Mouse (Mus musculus): ENCODE results near the gene Scai.
"Not testable (repeated sequence)": the region's sequence is repeated elsewhere in the genome, so short reads cannot be mapped to it uniquely, and the experiment has no call there.

The Scai gene

DNA sequence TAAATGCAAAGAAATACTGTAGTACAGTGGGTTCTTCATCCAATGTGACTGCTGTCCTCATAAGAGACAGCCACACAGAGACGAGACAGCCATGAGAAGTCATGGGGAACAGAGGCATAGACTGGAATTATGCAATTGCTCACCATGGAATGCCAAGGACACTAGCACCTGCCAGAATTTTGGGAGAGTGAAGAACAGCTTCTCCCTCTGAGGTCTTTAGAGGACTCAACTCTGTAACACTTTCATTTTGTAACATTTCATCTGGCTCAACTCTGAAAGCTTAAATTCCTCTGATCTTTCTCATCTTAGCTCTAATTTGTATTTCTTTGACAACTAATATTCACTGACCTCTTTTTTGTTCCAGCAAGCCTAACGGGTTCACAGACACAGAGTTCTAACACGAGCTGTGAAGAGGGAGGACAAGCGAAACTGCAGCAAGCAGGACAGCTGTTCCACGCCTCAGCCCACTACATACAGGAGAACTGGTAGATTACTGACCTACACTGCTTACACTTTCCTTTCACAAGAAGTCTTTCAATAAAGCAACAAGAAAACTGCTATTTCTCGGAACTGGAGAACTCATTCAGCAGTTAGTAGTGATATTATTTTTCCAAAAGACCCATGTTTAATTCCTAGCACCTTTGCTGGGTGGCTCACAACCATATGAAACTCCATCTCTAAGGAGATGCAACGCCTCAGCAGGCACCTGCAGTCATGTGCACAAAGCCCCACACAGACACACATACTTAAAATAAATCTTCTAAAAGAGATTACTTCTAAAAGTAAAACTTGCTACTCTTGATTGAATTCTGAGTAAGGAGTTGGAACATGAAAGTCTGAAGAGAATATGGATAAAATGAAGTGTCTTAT lies 49.7 kb downstream of the Scai start:
- no peak for DNase-seq (ENCODE audit: low read depth, low spot score)

DNA sequence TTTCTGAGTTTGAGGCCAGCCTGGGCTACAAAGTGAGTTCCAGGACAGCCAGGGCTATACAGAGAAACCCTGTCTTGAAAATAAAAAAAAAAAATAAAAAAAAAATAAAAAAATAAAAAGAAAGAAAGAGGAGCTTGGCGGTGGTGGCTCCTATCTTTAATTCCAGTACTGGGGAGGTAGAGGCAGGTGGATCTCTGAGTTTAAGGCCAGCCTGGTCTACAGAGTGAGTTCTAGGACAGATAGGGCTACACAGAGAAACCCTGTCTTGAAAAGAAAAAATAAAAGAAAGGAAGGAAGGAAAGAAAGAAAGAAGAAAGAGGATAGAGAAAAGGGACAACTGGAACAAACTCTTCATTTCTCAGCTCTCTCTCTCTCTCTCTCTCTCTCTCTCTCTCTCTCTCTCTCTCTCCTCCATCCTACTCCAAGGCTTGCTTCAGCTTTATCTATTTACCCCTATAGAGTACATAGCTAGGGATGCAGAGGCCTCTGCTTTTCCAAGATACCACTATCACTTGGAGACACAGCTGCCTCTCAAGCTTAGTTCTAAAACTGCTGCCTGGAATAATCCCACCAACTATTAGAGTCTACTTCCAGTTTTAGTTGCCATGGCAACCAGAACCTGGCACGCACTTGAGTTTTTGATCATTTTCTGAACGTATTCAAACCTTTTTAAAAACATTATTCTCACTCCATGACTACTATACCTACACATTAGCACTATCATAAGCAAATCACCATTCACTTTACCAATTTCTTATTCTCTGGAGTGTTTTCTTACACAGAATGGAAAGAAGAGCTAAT lies 60.8 kb downstream of the Scai start:
- DNase-seq (ENCODE audit: low read depth, low spot score), result peak; percentile 54

DNA sequence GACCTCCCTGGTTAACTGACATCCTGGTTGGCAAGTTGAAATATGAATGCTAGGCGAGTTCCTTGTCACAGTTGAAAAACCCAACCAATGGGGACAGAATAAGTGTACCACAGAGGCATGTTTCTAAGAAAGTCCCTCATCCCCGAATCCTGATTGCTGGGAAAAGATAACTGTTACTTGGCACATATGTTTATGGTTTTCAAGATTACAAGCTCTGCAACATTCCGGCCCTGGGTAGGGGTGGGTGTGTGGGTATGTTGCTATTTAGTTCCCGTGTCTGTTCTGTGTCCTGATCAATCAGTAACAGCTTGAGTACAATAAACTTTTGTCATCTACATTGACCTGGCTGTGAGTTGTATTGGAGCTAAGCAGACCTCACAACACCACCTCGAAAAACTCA lies 66.4 kb downstream of the Scai start:
- peak; percentile 36 for DNase-seq (ENCODE audit: low read depth, low spot score)

DNA sequence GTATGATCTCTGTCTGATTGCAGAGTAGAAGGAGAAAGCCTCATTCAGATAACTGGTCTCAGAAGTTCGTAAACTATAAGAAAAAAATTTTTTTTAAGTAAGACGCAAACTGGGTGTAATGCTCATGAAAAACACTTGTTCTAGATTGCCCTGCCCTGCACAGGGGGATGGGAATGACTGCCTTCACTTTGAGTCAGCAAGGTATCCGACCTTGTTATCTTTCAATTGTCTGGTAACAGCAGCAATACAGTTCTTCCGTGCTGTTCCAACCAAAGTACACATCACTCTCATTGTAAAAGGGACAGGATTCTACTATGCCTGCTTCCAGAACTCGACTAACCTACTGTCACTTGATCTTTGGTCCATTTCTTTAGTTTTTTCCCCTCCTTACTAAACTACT lies 69.4 kb downstream of the Scai start:
- no peak for DNase-seq (ENCODE audit: low read depth, low spot score)

DNA sequence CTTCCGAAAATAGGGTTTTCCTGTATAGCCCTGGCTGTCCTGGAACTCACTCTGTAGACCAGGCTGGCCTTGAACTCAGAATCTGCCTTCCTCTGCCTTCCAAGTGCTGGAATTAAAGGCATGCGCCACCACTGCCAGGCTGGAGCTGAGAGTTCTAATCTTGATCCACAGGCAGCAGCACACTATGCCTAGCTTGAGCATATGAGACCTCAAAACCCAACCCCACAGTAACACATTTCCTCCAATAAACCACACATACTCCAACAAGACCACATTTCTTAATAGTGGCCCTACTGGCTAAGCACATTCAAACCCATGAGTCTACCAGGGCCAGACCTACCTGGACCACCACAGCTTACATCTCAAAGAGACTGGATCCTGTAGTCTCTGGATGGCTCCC lies 74.0 kb downstream of the Scai start:
- DNase-seq (ENCODE audit: low read depth, low spot score), result no peak

DNA sequence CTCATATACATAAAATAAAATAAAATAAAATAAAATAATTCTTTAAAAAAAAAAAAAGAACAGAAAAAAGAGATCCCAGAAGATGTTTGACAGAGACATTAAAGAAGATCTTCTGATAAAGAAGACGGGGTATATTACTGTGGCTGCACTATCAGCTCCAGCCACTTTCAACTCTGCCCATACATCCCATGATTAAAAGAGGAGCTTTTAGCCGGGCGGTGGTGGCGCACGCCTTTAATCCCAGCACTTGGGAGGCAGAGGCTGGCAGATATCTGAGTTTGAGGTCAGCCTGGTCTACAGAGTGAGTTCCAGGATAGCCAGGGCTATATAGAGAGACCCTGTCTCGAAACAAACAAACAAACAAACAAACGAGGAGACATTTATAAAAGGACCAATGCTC lies 76.4 kb downstream of the Scai start:
- no peak for DNase-seq (ENCODE audit: low read depth, low spot score)

DNA sequence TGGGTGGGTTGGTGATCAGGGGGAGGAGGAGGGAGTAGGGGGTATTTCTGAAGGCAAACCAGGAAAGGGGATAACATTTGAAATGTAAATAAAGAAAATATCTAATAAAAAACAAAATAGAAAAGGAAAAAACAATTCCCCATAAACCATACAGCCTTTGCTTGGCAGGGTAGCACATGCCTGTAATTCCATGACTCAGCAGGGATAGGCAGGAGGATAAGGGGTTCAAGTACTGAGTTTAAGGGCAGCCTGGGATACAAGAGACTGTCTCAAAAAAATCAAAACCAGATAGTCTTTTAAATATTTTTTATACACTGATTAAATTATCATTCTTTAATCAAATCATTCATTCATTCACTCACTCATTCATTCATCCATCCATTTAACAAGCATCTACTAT lies 80.0 kb downstream of the Scai start:
- no peak for DNase-seq (ENCODE audit: low read depth, low spot score)

DNA sequence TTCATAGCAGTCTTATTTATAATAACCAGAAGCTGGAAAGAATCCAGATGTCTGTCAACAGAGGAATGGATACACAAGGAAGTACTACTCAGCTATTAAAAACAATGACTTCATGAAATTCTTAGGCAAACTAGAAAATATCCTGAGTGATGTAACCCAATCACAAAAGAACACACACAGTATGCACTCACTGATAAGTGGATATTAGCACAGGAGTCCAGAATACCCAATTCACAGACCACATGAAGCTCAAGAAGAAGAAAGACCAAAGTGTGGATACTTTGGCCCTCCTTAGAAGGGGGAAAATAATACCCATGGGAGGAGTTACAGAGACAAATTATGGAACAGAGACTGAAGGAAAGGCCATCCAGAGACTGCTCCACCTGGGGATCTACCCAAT lies 80.8 kb downstream of the Scai start:
- not testable (repeated sequence) for DNase-seq (ENCODE audit: low read depth, low spot score)

DNA sequence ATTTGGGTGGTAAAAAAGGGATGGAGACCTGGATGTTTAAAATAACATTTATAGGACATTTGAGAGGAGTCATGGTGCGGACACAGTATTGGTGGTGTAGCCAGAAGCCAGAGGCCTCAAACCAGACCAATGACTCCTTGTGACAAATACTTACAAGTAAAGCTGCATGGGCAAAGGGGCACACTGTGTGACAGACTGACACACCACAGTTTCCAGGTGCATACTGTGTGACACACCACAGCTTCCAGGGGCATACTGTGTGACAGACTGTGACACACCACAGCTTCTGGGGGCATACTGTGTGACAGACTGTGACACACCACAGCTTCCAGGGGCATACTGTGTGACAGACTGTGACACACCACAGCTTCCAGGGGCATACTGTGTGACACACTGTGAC lies 90.6 kb downstream of the Scai start:
- not testable (repeated sequence) for DNase-seq (ENCODE audit: low read depth, low spot score)

DNA sequence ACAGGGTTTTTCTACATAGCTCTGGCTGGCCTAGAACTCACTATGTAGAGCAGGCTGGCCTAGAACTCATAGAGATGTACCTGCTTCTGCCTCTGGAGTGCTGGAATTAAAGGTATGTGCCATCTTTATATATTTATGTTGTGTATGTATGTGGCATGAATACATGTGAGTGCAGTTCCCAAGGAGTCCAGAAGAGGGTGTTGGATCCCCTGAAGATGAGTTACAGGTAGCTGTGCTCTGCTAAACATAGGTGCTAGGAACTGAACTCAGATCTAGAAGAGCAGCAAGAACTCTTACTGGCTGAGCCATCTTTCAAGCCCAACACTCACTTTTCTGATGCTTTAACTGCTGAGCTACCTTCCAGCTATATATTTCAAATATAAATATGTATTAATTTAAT lies 92.5 kb downstream of the Scai start:
- peak; percentile 15 for DNase-seq (ENCODE audit: low read depth, low spot score)

DNA sequence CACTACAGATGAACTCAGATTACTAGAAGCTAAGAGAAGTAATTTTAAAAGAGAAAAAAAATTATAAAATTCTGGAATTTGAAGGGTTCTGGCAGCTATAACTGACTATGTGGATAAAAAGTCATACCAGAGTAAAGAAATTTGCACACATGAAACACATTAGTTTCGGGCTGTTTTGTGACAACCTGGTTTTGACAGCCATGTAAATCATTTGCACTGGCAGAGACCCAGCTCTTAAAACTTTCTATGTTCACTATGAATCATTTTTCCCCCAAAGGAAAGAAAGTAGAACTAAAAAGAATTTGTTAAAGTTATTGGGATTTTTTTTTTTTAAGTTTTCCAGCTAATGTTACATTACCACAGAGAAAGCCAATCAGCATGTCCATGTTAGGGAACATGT lies 98.6 kb downstream of the Scai start:
- DNase-seq (ENCODE audit: low read depth, low spot score), result no peak

DNA sequence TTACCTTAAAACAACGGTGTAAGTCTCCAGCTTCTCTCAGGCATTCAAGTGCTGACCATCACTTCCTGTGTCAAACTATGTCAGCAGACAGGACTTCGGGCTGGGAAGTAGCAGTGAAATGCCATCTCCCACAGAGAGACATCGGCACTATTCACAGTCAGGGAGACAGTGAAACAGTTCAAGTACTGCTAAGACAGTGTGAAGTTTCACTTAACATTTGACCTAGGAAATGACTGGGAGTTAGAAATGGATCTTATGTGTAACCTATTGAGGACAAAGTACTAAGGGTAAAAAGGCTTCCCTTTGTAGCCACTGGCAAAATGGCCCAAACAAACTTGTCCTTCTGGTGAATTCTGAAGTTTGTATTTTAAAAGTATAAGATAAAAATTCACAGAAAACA lies 107.8 kb downstream of the Scai start:
- DNase-seq (ENCODE audit: low read depth, low spot score), result no peak

DNA sequence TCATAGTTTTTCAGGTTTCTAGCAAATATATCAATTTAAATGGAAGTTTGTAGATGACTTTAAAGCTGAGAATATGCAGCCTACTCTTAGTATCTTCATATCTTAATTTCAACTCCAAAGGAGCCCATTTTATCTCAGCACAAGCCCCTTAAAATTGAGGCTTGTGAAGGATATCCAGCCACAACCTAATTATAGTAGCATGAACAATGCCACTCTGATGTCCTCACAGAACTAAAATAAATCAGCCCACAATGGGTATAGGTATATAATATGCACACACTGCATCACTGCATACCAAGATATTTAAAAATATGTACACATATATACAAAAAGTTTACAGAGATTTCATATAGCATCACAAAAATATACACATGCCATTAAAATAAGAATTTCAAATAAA lies 119.9 kb downstream of the Scai start:
- DNase-seq (ENCODE audit: low read depth, low spot score), result no peak

DNA sequence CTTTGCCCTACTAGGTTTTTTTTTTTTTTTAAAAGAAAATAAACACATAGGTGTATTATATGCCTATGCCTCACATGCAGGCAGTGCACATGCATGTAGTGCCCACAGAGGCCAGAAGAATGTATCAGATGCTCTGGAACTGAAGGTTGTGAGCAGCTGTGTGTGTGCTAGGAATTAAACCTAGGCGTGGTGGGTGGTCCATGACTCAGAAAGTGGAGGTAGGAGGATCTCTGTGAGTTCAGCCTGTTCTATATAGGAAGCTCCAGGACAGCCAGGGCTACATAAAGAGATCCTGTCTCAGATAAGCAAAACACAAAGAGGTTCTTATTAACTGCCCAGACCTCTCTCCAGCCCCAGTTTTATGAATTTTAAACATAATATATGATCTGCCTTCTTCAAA lies 121.4 kb downstream of the Scai start:
- no peak for DNase-seq (ENCODE audit: low read depth, low spot score)

DNA sequence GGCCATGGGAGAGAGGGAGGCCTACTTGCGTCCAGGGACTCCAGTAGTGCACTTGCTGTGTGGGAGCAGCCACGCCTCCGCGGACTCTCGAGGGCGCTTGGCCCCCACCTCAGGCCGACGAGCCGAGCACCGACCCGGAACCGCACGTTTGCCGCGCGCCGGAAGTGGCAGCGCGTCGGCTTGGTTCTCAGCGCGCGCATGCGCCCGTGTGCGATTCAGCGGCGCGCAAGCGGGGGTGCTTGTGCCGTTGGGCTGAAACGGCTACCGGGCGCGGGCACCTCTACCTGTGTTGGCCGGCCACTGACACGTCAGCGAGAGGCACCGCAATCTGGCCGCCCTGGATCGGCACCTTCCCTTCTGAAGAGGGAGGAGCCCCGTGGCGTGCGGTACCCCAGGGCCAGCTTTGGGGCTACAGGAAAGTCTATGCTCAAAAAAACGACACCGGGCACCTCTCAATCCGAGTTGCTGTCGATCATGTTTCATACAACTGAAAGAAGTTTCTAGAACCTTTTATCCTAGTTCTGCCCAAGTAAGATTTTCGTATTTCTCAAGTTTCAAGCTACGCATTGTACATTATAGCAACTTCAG lies 125.0 kb downstream of the Scai start, which contains the start of gene Golga1:
Golga1 (minus strand) TSS at position 142 of the 588 bp plus-strand sequence.
- peak; percentile 76 for DNase-seq (ENCODE audit: low read depth, low spot score)

DNA sequence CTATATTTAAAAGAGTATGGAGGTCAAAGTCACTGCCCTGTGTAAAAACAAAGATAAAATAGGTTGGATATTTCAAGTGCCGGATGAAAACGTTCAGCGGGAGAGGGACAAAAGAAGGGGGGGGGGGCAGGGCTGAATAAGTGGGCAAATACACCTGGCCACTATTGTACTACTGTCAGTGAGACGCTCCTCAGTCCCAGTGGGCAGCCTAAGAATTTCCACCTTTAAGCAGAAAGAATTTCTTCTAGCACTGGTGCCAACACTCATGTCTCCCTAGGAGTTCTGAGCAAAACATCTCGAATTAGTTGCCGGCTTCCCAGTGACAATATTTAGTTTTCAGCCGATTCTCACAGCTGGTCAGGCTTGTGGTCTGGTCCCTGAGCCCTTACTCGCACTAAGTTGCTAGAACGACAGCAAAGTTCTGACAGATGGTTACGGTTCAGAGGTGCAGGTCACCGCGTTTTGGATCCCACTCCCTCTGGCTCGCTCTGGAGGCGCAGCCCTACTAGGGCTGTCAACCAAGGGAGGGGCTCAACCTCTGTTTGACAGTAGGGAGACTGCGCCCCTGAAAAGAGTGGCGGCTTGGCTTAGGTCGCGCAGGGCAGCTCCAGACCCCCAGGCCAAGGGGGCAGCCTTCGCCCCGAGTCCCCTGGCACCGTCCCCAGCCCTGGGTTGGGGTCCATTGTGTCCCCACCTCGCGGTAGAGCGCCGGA lies 125.7 kb downstream of the Scai start:
- DNase-seq (ENCODE audit: low read depth, low spot score), result peak; percentile 38

DNA sequence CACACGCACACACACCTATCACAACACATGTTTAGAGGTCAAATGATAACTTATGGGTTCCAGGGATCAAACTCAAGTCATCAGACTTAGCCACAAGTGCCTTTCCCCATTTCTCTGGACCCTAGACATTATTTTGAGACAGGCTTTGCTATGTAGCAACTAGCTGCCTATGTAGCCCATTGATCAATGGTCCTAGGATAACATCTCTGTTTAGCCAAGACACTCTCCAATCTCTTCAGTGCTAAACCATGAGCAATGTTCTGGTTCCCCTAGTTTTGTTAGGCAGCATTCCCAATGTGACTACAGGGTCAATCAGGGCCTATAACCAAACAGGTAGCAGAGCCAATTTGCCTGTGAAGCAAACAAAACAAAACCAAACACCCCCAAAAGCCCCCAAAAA lies 142.0 kb downstream of the Scai start:
- no peak for DNase-seq (ENCODE audit: low read depth, low spot score)

DNA sequence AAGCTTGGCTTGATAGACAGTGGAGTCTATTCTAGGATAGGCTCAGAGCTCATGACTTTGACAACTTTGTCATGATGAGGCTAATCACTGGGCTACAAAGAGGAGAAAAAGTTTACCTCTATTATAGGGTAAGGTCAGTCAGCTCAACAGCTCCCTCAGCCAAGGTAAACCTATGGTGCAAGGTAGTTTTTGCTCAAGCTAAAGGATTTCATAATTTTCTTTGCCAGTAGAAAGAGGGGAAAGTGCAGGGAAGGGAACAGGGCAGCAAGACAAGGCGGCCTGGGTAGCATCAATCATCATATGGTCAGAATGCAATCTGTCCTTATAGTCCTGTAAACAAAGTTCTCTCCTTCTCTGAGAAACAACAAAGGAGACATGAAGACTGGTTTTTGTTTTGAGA lies 150.3 kb downstream of the Scai start:
- DNase-seq (ENCODE audit: low read depth, low spot score), result no peak

DNA sequence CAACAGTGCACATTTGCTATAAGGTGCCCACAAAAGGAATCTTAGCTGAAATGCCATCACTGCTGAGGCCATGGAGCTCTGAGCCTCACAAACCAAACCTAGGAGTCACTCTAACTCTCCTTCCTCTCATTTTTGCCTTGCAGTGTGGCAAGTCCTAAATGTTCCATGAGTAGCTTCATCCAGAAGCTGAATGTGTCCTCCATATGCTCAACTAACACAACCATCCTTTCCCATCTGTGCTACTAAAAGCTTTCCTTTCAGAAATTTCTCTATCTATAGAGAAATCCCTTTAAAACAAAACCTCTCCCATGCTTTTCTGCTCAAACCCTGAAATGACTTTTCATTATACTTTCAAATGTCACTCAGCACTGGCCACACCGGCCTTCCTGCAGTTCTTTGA lies 158.9 kb downstream of the Scai start:
- DNase-seq (ENCODE audit: low read depth, low spot score), result no peak

DNA sequence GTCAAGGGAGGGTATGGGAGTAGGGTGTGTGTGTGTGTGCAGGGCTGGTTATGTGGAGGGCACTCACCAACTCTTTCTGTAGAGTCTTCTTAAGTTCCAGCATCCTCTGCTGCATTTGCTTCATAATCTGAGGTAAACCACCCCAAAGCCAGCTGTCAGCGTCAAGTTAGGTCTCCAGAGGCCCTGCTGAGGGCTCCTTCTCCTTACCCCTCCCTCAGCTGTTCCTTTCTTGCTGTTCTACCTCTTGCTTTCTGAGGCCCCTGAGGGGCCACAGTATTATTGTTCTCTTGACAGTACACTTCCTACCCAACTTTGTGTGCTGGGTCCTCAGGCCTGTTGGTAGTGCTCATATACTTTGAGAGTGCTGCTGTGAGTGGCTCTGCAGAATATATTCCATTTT lies 170.5 kb downstream of the Scai start:
- DNase-seq (ENCODE audit: low read depth, low spot score), result no peak

DNA sequence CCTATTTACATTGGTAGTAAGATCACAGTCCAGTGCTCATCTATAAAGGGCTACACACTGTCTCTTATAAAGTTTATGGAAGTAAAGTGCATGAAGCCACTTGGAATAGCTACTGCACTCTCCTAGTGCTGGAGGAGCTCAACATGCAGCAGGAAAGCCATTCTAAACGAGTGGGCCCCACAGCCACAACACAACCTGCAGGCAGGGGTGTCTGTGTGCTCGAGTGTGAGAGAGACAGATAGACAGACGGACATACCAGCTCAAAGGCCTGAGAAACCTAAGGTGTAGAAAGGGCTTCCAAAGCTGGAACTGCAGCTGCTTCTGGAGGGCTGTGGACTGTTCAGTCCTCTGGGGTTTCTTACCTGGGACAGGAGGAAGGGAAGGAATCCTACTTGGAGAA lies 174.0 kb downstream of the Scai start:
- no peak for DNase-seq (ENCODE audit: low read depth, low spot score)

Data from c-Kit-negative CD71-positive TER-119-positive erythroid progenitor cells, embryonic 14.5 days (primary cell).